Comparison of ENCODE assay signal across 9 mouse cellular contexts in genomic region chr6:48445181-48446101, GRCm38 (mm10). TPM values are rescaled to one million over a fixed set of nuclear protein-coding genes. Genes with fewer than 3 reads are reported as not detected.
A peak's percentile ranks its signal among the peaks of the same experiment; 100 is the strongest.
DNase-seq lines count a peak whose midpoint lies in the region; ATAC-seq and TF ChIP-seq lines count a peak whose summit lies in the region.
"Had no signal": no experiment of that assay in that cellular context is flagged by ENCODE, and none has a peak within 500 bp of the region (broad histone marks: within the 10 kb centered on the region; RNA-seq: fewer than 3 reads in every experiment).

Zfp467 (minus strand) TSS chr6:48445825.

- WGBS in intestine, postnatal 0 days: under 1% methylated on average over 64 of the region's 65 CpGs
- WGBS in limb, embryonic 11.5 days: under 1% methylated on average over 62 of the region's 65 CpGs
- under 1% methylated on average over 65 of the region's 65 CpGs for WGBS in midbrain, embryonic 11.5 days

- peak; percentile 35 for DNase-seq in right cerebral cortex, adult 18-20 months
- DNase-seq in right cerebral cortex, postnatal 36 days (ENCODE audit: low spot score in 2 of 2): no peak
- peak; percentile 55 for DNase-seq in embryo, embryonic 10.5 days (ENCODE audit: low spot score)
- DNase-seq in limb, embryonic 11.5 days (ENCODE audit: low spot score): peak; percentile 60
- peak; percentile 96 for DNase-seq in midbrain, embryonic 11.5 days (ENCODE audit: low spot score, missing footprints)
- peak; percentile 14 to 23 for DNase-seq in spleen, postnatal 36 days (ENCODE audit: low spot score in 2 of 2)

- TF ChIP-seq CTCF in intestine, postnatal 0 days (IDR thresholded peaks at IDR 0.05; ENCODE audit: low read depth): peak; percentile 17; the same call in 1 of the 2 replicates

- H3K4me3 ChIP-seq in intestine, postnatal 0 days (ENCODE audit: low read depth, low read length): peak within 1 kb of the TSS; percentile 78
- H3K4me3 ChIP-seq in limb, embryonic 11.5 days (ENCODE audit: low read depth, low read length): peak within 1 kb of the TSS; percentile 72
- H3K4me3 ChIP-seq in midbrain, embryonic 11.5 days (ENCODE audit: low read depth, low read length): peak within 1 kb of the TSS; percentile 73

- peak; percentile 15; the same call in 1 of the 2 replicates for ATAC-seq in granulocyte monocyte progenitor cell, adult 5-6 weeks (replicated peaks; ENCODE audit: poor library complexity, severe bottlenecking)
- ATAC-seq in intestine, postnatal 0 days: peak; percentile 26
- peak; percentile 19; the same call in 1 of the 2 replicates for ATAC-seq in limb, embryonic 11.5 days (ENCODE audit: insufficient number of reproducible peaks, low FRiP score, low TSS enrichment, low read depth)
- ATAC-seq in midbrain, embryonic 11.5 days (ENCODE audit: low FRiP score): peak; percentile 20; the same call in 1 of the 2 replicates

- no peaks in the 10 kb centered on the region for H3K9me3 ChIP-seq in intestine, postnatal 0 days (ENCODE audit: control insufficient read depth)
- H3K9me3 ChIP-seq in limb, embryonic 11.5 days (ENCODE audit: control insufficient read depth, low read length): no peaks in the 10 kb centered on the region
- H3K9me3 ChIP-seq in midbrain, embryonic 11.5 days (ENCODE audit: control insufficient read depth, low read length): no peaks in the 10 kb centered on the region
- H3K9me3 ChIP-seq: G1E had no signal

- H3K27ac ChIP-seq in intestine, postnatal 0 days (ENCODE audit: low read depth, low read length): peak within 1 kb of the TSS; percentile 91
- H3K27ac ChIP-seq in limb, embryonic 11.5 days (replicated peaks; ENCODE audit: low read depth, low read length): peak within 1 kb of the TSS; percentile 92
- H3K27ac ChIP-seq in midbrain, embryonic 11.5 days (ENCODE audit: low read depth, low read length): peak within 1 kb of the TSS; percentile 74

- H3K4me1 ChIP-seq in intestine, postnatal 0 days (replicated peaks; ENCODE audit: control insufficient read depth, insufficient read depth, low read length): no peaks in the 10 kb centered on the region; the same call in none of the 2 replicates
- H3K4me1 ChIP-seq in limb, embryonic 11.5 days (ENCODE audit: control insufficient read depth, insufficient read depth, low read length): peaks cover 15% of the 10 kb centered on the region
- H3K4me1 ChIP-seq in midbrain, embryonic 11.5 days (ENCODE audit: control insufficient read depth, insufficient read depth, low read length): peaks cover 10% of the 10 kb centered on the region

- H3K9ac ChIP-seq in intestine, postnatal 0 days (ENCODE audit: low read depth, low read length): peak within 1 kb of the TSS; percentile 80
- peak within 1 kb of the TSS; percentile 77 for H3K9ac ChIP-seq in limb, embryonic 11.5 days (ENCODE audit: low read length)
- H3K9ac ChIP-seq in midbrain, embryonic 11.5 days (ENCODE audit: low read length): peak within 1 kb of the TSS; percentile 84

- peaks cover 18% of the 10 kb centered on the region for H3K36me3 ChIP-seq in intestine, postnatal 0 days (ENCODE audit: control insufficient read depth, insufficient read depth)
- peaks cover 3% of the 10 kb centered on the region; the same call in 1 of the 2 replicates for H3K36me3 ChIP-seq in limb, embryonic 11.5 days (ENCODE audit: control insufficient read depth, insufficient read depth, low read length)
- peaks cover 6% of the 10 kb centered on the region; the same call in 1 of the 2 replicates for H3K36me3 ChIP-seq in midbrain, embryonic 11.5 days (ENCODE audit: control insufficient read depth, insufficient read depth, low read length)
- H3K36me3 ChIP-seq: G1E had no signal

- no peaks in the 10 kb centered on the region for H3K27me3 ChIP-seq in intestine, postnatal 0 days (replicated peaks; ENCODE audit: control insufficient read depth, insufficient read depth, low read length)
- H3K27me3 ChIP-seq in limb, embryonic 11.5 days (ENCODE audit: control insufficient read depth, insufficient read depth, low read length): no peaks in the 10 kb centered on the region
- H3K27me3 ChIP-seq in midbrain, embryonic 11.5 days (ENCODE audit: control insufficient read depth, insufficient read depth, low read length): no peaks in the 10 kb centered on the region

- peak within 1 kb of the TSS; percentile 94 for H3K4me2 ChIP-seq in intestine, postnatal 0 days (replicated peaks; ENCODE audit: low read depth)
- peak within 1 kb of the TSS; percentile 84 for H3K4me2 ChIP-seq in limb, embryonic 11.5 days (ENCODE audit: low read depth, severe bottlenecking)
- peak within 1 kb of the TSS; percentile 98 for H3K4me2 ChIP-seq in midbrain, embryonic 11.5 days

RNA-seq across cellular contexts. Expression of gene Zfp467, which starts in this region (rescaled TPM):
- 3.0 and 6.3 TPM in 2 replicates for total RNA-seq in granulocyte monocyte progenitor cell, adult 5-6 weeks (2014; fragmentation: Nextera tagmentation)
- total RNA-seq in granulocyte monocyte progenitor cell, adult 5-6 weeks (2017): 0.57 and 3.1 TPM in 2 replicates
- polyA plus RNA-seq in intestine, postnatal 0 days (2015; fragmentation: Nextera tagmentation; extraction: Ambion mirVana): 18.9 and 19.3 TPM in 2 replicates
- polyA plus RNA-seq in limb, embryonic 11.5 days (2014; fragmentation: Nextera tagmentation; extraction: Ambion mirVana): 15.6 and 20.9 TPM in 2 replicates
- polyA plus RNA-seq in midbrain, embryonic 11.5 days (2014; fragmentation: Nextera tagmentation; extraction: Ambion mirVana): 12.7 and 14.3 TPM in 2 replicates

Comparison
In these comparisons a context has a peak if more than half of its experiments do, and no peak if none do; other contexts are left out.
1. DNase-seq: peak in right cerebral cortex, adult 18-20 months (single experiment), embryo, embryonic 10.5 days (single experiment), limb, embryonic 11.5 days (single experiment), midbrain, embryonic 11.5 days (single experiment) and spleen, postnatal 36 days (2 of 2); none in right cerebral cortex, postnatal 36 days (0 of 2).
2. Peak in every context shown above with its lines, with median percentiles within 50 percentile points of each other: ATAC-seq, H3K27ac ChIP-seq, H3K4me2 ChIP-seq, H3K4me3 ChIP-seq and H3K9ac ChIP-seq.